Mouse (Mus musculus) ES-E14 (cell line): ENCODE data around the gene Ccdc148.

Experiments used
- CHD2 ChIP-seq: IDR thresholded peaks from 2 replicates; pipeline ENCODE4 v1.6.1; 2014; ENCODE audit warnings: mild to moderate bottlenecking, low read depth, low read length, inconsistent platforms
- HCFC1 ChIP-seq: IDR thresholded peaks from 2 replicates; pipeline ENCODE4 v1.6.1; 2012; ENCODE audit warnings: low read length, inconsistent platforms, borderline replicate concordance; ENCODE audit not compliant: insufficient read depth
- MAFK ChIP-seq: IDR thresholded peaks from 2 replicates; pipeline ENCODE4 v1.6.1; 2014; ENCODE audit warnings: mild to moderate bottlenecking, low read depth, low read length, inconsistent platforms; ENCODE audit not compliant: insufficient read depth
- ZC3H11A ChIP-seq: IDR thresholded peaks from 2 replicates; pipeline ENCODE4 v1.6.1; 2012; ENCODE audit warnings: low read depth, mild to moderate bottlenecking, inconsistent platforms, low read length, borderline replicate concordance
- ZNF384 ChIP-seq: IDR thresholded peaks from 2 replicates; pipeline ENCODE4 v1.6.1; 2012; ENCODE audit warnings: low read depth, low read length, inconsistent platforms

GRCm38 (mm10) chr2:59203627-59204425, 43.3 kb upstream of the Ccdc148 start:
- TF ChIP-seq ZC3H11A (no peak), MAFK (no peak), ZNF384 (no peak), HCFC1 (no peak), CHD2 (no peak)
